Mouse (Mus musculus) frontal cortex, postnatal 10 days (tissue): Measurements from ENCODE around the gene Kbtbd3.

ENCODE experiments used
- DNase-seq, 2 experiments: peaks; one replicate each; pipeline ENCODE4 v3.0.0; 2022; ENCODE audit warnings: low spot score in 2 of 2, mixed read lengths in 1 of 2

Gene Kbtbd3

DNA sequence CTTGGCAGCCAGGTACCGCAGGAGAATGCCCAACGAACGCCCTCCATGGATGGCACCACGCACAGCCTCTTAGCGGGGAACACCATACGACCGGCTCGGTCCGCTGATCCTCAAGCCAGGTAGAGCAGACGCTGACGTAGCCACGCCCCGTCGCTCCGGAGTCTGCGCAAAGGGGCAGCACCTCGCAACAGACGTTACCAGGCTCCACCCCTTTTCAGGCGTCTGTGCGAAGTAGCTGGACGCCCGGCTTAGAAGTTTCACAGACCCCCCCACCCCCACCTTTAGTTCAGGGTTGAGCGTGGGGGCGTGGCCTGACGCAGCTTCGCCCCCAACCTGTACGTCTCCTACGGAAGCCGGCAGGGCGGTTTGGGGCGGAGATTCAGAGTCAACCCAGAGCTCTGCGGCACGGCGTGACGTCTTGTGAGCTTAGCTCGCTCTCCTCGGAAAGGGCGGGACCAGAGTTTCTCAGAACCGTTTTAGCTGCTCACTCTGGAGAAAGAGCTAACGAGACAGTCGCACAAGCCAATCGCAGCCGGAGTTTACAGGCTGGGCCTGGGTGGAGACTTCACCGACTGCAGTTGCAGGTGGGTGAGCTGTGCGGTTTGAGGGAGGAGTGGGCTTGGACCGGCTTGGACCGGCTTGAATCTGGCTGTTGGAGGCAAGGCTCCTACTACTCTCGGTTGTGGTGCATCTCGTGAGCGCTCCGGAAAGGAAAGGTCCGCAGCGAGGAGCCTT is at the start of gene Kbtbd3, which contains the start of gene Aasdhppt:
TSS of gene Kbtbd3 (plus strand) at position 483 of the 735 bp plus-strand sequence.
TSS of gene Aasdhppt (minus strand) at position 121 of the 735 bp plus-strand sequence.
- DNase-seq, result peak; percentile 99

DNA sequence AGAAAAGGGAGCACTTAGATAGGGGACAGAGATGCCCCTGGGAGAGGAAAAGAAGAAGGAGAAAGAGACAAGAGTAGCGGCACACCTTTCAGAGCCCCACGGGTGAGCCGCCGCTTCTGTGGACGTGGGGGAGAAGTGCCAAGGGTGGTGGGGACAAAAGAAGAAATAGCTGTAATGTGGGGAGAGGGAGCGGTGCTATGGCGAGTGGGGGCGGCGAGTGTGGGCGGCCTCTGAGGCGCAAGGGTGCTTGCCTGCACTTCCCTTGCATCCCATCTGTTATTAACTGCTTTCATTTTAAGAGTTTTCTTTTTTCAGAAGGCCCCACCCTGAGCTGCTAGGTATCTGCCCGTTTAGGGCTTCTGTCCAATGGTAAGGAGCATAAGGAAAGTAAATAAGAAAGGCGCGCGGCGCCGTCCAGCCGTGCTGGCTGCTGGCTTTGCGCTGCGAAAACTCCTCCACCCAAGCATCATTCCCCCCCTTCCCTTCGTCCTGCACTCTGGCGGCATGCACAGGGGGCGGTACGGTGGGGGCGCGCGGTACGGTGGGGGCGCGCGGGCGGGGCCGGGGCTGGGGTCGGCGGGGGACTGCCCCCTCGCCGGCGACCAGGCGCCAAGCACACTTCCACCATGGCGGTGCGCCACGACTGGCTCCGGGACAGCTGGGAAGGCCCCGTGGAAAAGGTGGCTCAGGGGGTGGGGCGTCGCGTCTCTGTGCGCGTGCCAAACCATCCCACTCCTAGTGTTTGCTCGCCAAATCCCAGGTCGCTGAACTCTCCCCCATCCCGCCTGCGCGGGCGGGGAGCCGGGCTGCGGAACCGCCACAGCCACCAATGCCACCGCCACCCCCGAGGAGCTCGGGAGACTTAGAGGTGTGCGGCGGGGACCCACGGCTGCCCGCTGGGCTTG is 49.5 kb upstream of the Kbtbd3 start:
- DNase-seq, result no peak

GRCm38 (mm10) chr9:4260746-4261090 is 48.9 kb upstream of the Kbtbd3 start:
- DNase-seq, result no peak

- DNase-seq, result no peak
These were observed 42.8 kb upstream of the Kbtbd3 start for GRCm38 (mm10) chr9:4266881-4267280.

GRCm38 (mm10) chr9:4283850-4284249 is 25.8 kb upstream of the Kbtbd3 start:
- DNase-seq, result no peak

DNA sequence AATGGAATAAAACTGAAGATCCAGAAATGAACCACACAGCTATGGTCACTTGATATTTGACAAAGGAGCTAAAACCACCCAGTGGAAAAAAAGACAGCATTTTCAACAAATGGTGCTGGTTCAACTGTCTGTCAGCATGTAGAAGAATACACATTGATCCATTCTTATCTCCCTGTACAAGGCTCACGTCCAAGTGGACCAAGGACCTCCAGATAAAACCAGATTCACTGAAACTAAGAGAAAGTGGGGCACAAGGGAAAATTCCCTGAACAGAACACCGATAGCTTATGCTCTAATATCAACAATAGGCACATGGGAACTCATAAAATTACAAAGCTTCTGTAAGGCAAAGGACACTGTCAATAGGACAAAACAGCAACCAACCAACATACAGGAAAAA is 9.2 kb upstream of the Kbtbd3 start:
- DNase-seq, result no peak

DNA sequence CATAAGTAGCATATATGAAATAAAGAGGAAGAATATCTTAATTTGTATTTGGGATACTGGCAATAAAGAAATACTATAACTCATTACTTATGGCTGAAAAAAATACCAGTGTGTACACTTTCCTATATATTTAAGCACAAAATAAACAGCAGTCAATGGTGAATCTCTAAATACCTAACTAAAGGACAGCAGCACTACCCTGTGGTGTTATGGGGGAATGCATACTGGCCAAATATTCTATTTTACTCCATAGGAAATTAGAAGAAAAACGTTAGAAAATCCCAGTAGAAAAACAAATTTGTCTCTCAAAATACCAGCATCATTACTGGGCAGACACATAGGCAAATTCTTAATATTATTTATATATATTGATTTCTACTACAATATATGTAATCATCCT is 4.8 kb upstream of the Kbtbd3 start:
- DNase-seq, result no peak

DNA sequence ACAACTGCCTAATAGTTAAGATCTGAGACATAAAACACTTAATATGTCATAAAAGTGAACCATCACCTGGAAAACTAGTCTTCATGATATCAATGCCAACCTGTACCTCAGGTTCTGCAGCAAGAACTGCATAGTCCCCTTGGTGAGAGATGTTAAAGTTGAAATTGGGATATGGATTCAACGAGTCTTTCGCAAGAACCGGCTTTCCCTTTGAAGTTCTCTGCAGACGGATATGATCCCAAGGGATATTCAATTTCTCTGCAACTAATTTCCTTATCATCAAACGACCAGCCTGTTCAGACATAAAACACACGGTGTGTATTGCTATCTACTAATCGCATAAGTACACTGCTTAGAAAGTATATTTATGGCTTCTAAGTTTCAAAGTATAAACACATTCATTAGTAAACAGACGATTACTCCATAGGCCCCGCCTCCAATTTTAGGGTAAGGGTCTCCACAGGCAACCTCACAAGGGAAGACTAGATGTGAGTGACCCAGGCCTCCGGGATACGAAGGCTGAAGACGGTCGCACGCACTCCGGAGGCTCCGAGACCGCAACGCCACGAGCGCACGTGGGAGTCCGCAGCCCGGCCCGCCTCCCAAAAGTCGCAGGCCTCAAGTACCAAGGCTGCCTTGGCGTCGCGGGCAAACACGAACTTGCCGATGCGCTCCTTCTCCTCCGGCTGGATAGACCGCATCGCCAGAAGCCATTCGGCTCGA is 844 bp upstream of the Kbtbd3 start:
- DNase-seq, result no peak

DNA sequence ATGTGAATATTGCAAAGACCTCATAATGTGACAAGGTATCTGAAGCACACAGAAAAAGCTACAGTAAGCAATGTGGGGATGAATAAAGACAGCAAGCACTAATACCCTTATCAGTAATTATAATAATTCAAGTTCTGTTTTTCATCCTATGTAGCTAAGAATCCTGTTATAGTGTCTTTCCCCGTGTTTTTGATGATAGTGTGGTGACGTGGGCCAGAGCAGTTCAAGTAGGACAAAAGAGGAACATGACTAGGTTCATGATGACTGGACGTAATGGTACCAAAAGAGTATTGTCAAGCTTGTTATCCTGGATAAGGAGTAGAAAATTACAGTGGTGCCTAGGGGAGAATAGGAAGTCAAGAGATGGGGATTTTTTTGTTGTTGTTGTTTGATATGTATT is 1.1 kb downstream of the Kbtbd3 start:
- no peak for DNase-seq

GRCm38 (mm10) chr9:4311162-4311561 is 1.5 kb downstream of the Kbtbd3 start:
- DNase-seq, result no peak

DNA sequence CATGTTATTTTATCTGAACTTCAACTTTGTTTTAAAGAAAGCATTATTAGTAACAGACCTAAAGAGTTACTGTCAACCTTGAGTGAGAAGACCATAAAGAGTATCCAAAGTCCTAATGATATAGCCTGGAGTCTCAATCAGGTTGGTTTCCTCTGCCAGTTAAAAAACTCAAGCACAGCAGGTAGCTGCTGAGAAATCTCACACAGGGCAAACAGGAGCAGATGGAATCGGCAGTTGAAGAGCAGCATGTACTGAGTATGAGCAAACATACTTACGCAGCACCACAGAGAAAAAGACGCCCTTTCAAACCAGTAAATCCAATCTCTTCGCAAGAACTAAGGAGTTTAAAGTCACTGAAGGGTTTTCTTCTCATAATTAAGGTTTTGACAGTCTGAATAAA is 4.3 kb downstream of the Kbtbd3 start:
- no peak for DNase-seq

DNA sequence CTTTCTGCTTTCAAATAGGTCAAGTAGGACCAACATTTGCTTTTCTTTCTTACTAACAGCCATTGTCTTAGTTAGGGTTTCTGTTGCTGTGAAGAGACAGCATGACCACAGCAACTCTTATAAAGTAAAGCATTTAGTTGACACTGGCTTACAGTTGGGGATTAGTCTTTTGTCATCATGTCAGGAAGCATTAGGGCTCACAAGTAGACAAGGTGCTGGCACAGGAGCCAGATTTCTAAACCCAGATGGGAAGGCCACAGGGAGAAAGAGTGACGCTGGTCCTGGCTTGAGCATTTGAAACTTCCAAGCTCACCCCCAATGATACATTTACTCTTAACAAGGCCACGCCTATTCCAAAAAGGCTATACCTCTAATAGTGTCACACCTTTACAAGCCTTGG is 6.1 kb downstream of the Kbtbd3 start:
- DNase-seq, result no peak

GRCm38 (mm10) chr9:4318939-4319721 is 9.5 kb downstream of the Kbtbd3 start:
- no peak for DNase-seq

DNA sequence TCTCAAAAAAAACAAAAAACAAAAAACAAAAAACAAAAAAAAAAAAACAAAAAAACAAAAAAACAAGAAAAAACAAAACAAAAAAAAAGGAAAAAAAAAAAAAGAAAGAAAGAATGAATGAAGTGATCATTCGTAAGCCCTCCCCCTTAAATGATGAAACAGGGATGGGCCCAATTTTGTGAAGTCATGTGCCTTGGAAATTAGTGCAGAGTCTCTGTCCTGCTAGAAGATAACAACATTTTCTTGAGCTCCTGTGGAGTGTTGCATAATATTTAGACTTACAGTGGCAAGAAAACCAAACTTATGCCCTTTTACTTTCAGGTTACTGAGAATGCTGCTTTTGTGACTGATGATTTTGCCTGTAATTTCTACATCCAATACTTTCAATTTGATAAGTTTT is 43.5 kb downstream of the Kbtbd3 start:
- DNase-seq, result no peak

GRCm38 (mm10) chr9:4375828-4376639 is 66.4 kb downstream of the Kbtbd3 start, which contains the start of gene Msantd4:
TSS of gene Msantd4 (plus strand) at chr9:4376562.
- peak; percentile 98 to 99 for DNase-seq

GRCm38 (mm10) chr9:4376640-4377120 is 67.0 kb downstream of the Kbtbd3 start:
- DNase-seq, result no peak
